Mouse (Mus musculus): ENCODE data around the gene Smok3b. TPM values are rescaled to one million over a fixed set of nuclear protein-coding genes. Genes with fewer than 3 reads are reported as not detected.
"Not testable (repeated sequence)": the region's sequence is repeated elsewhere in the genome, so short reads cannot be mapped to it uniquely, and the experiment has no call there.

Smok3b gene
- total RNA-seq (2021), result not detected
- long read RNA-seq, experiment 1, result 0 reads
- long read RNA-seq, experiment 2, result 0 reads

DNA sequence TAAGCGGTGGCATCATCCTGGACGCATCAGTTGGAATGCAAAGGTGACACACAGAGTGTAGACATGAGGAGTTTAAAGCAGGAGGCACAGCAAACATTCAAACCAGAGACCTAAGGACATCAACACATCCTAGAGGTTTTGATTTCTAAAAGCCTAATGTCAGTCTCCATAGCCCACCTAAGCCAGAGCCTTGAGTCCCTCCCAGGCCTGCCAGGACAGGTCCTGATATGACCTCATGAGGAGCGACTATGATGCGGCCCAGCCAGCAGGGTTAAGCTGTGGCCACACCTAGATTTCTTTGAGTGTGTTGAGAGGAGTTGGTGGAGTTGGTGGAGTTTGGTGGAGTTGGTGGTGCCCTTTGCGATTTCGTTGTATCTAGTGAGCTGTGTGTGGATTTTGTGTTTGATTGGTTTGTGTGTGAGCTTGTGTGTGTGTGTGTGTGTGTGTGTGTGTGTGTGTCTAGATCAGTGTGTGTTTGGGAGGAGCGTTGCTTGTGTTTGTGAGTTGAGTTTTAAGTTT, at the start of gene Smok3b, which contains the start of gene Smok3a:
TSS of gene Smok3b (plus strand) at position 469 of the 519 bp plus-strand sequence.
TSS of gene Smok3a (plus strand) at position 301 of the 519 bp plus-strand sequence.
- DNase-seq (ENCODE audit: low spot score in 2 of 2), result not testable (repeated sequence)

DNA sequence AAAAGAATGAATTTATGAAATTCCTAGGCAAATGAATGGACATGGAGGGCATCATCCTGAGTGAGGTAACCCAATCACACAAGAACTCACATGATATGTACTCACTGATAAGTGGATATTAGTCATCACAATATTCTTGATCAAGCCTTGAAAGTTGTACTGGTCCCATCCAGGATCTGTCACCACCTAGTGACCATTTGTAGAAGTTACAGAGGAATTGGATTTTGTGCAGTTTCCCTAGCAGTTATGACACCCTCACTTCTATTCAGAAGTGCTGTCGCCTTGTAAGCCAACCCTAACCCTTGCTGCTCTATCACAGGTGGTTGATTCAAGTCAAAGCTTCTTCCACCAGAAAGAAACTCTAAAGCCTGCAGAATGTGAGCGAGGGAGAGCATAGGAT, 48.1 kb upstream of the Smok3b start:
- DNase-seq (ENCODE audit: low spot score in 2 of 2), result no peak

DNA sequence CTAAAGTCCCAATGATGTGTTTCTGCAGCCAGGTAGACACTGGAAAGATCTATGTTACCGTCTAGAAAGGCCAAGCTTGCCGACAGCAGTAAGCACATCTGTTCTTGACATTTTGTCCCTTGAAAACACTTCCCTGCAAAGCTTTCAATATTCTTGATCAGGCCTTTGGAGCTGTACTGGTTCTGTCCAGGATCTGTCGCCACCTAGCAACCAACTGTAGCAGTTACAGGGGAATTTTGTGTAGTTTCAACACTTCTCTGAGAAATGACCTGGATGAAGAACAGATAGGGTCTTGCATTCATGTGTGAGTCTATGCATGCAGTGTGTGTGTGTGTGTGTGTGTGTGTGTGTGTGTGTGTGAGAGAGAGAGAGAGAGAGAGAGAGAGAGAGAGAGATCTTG, 47.5 kb upstream of the Smok3b start:
- DNase-seq (ENCODE audit: low spot score in 2 of 2), result no peak

DNA sequence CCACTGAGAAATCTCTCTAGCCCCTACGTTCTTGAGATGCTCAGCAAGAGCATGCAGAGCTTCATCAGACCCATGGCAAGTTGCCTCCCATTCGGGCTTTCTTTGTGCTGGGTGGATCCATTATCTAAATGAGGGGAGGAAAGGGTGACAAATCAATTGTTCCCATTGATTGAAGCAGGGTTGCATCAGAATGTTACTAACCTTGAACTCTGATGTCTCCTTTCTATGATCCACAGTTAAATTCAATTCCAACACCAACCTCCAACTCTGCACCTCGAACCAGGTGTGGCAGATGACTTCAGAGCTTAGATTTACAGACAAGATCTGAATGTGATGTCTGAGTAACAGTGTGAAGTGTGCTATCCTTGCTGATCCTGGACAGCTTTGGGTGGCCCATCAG, 46.5 kb upstream of the Smok3b start:
- DNase-seq (ENCODE audit: low spot score in 2 of 2), result no peak

DNA sequence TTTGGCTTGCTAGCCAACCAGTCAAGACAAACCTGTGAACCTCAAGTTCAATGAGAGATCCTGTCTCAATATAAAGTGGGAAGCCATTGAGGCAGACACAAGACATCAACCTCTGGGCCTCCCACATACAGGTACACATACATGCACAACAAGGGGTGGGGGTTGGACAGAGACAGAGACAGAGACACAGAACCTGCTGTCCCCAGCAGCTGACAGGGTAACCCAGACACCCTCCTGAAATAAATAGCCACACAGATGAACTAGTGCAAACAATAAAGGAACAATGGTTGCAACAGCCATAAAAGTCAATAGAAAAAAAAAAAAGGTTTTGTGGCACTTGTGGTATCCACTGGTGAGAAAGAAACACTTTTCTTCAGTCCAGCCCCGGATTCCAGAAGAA, 45.8 kb upstream of the Smok3b start:
- no peak for DNase-seq (ENCODE audit: low spot score in 2 of 2)

DNA sequence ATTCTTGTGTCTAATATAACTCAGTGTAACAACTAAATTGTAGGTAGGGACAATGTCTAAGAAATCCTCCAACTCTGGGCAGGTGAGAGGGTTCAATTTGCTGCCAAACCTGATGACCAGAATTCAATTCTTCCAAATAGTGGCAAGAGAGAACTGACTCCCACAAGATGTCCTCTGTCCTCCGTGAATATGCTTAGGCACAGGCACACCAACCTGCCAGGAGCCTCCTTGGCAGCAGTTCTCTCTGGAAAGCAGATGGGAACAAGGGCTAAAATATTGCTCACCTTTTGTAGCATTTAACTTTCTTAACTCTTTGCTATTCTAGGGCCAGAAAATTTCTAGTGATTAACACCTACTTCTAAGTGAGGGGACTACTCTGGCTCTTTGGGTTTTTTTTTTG, 43.9 kb upstream of the Smok3b start:
- no peak for DNase-seq (ENCODE audit: low spot score in 2 of 2)

DNA sequence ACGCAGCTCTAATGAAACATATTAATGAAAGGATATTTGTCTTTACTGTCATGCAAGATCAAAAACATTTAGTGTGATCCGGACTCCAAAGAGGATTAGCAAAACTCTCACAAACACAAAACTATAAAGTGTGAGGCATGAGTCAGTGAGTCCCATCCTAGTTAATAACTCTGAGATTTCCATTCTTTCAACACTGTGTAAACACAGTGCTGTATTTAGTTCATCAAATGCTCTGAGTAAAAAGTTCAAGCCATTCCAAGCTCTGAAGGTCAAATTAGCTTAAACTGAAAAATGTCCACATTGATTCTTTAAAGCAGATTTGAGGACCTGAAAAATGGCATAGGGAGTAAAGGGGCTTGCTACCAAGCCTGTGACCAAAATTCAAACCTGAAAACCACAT, 42.1 kb upstream of the Smok3b start:
- no peak for DNase-seq (ENCODE audit: low spot score in 2 of 2)

DNA sequence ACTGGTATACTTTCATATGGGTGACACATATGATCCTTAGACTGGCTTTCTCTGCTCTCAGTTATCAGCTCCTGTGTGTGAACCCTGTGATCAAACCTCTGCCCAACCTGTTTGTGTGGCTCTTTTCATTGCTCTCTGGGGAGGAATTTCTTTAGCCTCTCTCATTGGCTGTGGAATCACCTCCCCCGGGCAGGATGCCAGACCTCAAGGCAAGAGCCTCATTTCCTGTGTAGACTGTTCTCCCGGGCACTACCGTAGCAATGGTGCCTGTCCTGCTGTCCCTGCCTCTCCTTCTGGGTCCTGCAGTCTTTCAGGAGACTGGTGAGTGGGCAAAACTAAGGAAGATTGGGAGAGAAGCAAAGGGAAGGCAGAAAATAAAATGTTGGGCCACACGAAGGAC, 39.9 kb upstream of the Smok3b start, which contains the start of gene Azgp1:
TSS of gene Azgp1 (plus strand) at position 221 of the 400 bp plus-strand sequence.
- no peak for DNase-seq (ENCODE audit: low spot score in 2 of 2)

DNA sequence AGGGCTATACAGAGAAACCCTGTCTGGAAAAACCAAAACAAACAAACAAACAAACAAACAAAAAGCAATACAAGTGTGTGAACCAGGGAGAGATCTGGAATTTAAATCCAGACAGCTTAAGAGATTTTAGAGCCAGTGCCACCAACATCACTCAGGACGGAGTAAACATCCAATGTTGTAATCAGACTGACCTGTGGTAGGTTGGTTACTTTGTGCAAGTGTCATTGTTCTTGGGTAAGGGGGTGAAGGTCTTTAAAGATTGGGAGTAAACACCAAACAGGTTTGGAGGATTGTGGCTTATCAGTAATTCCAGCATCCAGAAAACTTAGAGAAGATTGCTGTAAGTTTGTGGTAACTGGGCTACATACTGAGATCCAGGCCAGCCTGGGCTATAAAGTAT, 34.9 kb upstream of the Smok3b start:
- no peak for DNase-seq (ENCODE audit: low spot score in 2 of 2)

DNA sequence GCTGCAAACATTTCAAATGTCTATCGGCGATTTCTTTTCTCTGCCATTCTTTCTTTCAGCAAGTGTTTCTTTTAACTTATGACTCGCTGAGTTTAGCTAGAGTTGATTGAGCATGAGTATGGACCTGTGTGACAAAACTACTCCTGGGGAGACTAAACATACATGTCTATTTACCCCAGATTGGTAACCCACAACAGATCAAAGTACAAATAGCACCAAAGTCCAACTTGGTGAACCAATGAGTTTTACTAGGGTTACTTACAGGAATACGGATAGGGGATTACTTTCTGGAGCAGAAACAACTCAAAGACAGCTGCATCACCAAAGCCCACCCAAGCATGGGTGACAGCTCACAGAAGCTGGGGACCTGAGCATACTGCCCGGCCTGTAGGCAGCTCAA, 11.8 kb upstream of the Smok3b start:
- DNase-seq (ENCODE audit: low spot score in 2 of 2), result no peak

DNA sequence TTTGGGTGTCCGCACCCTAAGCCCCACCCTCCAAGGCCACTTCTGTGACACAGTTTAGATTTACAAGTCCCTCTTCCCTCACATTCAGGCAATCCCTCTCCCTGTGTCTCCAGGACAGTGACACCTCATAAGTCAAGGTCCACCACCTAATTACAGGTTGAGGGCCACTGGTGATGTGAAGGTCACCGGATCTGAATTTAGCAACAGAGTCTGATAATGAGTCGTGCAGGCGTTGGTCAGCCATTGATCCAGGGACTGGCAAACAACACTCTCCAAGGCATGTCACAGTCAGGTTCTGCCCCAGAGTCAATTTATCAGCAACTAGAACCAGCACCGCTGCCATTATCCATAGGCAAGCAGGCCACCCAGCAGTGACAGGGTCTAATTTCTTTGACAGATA, 8.8 kb upstream of the Smok3b start:
- no peak for DNase-seq (ENCODE audit: low spot score in 2 of 2)

DNA sequence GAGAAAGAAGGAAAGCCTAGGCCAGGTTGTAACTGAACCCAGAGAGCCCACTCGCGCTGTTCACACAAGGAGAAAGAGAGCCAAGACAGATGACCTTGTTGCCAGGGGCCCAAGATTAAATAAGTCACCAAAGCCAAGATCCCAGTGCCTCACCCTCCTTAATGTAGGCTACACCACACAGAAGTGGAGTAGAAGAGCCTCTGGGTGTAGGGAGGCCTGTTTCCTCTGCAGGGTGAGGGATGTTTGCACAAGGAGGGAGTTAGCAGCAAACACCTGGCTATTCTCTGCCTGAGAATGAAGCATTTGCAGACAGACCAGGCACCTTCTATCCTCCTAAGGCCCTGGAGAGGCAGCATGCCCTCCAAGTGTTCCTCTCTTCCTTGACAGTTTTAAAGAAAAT, 4.7 kb upstream of the Smok3b start:
- no peak for DNase-seq (ENCODE audit: low spot score in 2 of 2)

DNA sequence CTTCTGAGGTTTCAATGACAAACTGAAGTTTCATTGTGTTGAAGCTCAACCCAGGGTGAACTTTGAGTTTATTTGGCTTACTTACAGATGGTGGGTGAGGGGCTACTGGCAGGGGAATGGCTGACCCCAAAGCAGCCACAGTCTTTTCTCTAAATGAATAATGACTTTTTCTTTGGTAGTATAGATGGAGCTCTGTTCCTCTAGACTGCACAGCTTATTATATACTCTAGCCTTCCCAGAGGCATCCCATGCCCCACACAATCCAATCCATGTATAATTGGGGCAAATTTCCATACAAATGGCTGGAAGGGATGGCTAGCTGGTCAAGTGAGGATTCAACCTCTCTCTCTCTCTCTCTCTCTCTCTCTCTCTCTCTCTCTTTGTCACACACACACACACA, 4.2 kb upstream of the Smok3b start:
- no peak for DNase-seq (ENCODE audit: low spot score in 2 of 2)

DNA sequence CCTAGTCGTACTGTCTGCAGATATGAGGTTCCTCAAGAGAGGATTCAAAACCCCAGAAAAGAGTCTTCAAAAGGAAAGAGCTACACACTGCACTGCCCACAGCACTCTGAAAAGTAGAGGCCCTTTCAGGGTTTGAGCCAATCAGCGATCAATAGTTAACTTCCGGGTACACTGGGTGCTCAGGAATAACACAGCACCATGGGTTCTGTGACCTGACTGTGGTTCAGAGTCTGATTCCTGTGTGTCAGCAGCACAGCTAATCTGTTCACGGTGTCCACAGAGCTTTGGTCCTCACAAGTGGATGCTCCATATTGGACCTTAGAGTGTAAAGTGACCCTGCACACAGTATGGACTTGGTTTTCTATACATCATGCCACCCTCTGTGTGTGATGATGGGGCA, 1.7 kb upstream of the Smok3b start:
- DNase-seq (ENCODE audit: low spot score in 2 of 2), result not testable (repeated sequence)

DNA sequence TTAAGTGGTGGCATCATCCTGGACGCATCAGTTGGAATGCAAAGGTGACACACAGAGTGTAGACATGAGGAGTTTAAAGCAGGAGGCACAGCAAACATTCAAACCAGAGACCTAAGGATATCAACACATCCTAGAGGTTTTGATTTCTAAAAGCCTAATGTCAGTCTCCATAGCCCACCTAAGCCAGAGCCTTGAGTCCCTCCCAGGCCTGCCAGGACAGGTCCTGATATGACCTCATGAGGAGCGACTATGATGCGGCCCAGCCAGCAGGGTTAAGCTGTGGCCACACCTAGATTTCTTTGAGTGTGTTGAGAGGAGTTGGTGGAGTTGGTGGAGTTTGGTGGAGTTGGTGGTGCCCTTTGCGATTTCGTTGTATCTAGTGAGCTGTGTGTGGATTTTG, 31.7 kb downstream of the Smok3b start, which contains the start of gene Smok3c:
TSS of gene Smok3c (plus strand) at position 301 of the 400 bp plus-strand sequence.
- DNase-seq (ENCODE audit: low spot score in 2 of 2), result not testable (repeated sequence)

DNA sequence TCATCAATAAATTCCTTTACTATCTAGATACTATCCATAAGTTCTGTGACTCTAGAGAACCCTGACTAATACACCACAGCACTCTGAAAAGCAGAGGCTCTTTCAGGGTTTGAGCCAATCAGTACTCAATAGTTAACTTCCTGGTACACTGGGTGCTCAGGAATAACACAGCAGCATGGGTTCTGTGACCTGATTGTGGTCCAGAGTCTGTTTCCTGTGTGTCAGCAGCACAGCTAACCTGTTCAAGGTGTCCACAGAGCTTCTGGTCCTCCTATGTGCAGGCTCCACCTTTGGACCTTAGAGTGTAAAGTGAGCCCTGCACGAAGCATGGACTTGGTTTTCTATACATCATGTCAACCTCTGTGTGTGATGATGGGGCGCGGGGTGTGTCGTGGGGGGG, 52.6 kb downstream of the Smok3b start:
- DNase-seq (ENCODE audit: low spot score in 2 of 2), result no peak

DNA sequence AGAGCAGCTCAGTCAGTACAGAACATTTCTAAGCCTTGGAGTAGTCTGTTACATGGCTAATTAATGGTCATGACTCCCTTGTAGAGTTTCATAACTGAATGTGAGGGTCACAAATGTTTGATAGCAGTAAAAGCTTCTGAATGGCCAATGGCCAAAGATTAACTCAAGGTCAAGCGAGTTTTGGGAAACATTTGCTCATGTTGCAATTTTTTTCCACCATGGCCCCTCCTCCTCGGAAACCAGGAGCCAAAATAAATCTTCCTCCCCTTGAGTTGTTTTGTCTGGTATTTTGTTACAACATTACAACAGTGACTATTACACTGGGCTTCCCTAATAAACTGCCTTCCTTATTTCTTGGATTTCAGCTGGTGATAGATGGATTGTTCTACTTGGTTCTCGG, 54.5 kb downstream of the Smok3b start:
- no peak for DNase-seq (ENCODE audit: low spot score in 2 of 2)

DNA sequence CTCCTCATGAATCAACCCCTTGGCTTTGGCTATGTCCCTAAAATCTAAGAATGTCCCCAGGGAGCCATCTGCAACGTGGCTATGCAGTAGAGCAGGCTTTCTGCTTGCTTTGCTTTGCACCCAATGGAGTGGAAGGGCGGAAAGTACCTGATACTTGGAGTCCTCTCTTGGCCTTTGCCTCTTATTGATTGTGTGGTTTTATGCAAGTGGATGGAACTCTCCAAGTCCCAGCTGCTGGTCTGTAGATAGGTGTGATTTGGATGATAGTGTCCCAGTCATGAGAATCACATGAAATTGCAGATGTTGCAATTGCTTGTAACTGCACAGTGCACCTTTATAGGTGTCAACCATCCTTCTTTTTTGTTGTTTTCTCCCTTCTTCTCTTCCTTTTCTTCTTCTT, 54.9 kb downstream of the Smok3b start:
- no peak for DNase-seq (ENCODE audit: low spot score in 2 of 2)

DNA sequence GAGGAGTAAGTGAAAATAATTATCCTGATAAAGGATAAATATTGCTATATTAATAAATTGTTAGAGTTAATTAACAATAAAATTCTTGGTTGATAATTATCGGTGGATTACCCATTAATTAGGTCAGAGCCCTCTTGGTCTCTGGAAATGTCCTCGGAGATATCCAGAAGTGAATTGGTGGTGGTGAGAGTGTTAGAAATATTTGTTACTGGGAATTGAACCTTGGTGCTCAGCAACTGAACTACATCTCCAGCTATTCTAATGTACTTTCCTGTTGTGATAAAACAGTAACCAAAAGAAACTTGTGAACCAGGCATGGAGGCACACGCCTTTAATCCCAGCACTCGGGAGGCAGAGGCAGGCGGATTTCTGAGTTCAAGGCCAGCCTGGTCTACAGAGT, 59.2 kb downstream of the Smok3b start:
- DNase-seq (ENCODE audit: low spot score in 2 of 2), result no peak

DNA sequence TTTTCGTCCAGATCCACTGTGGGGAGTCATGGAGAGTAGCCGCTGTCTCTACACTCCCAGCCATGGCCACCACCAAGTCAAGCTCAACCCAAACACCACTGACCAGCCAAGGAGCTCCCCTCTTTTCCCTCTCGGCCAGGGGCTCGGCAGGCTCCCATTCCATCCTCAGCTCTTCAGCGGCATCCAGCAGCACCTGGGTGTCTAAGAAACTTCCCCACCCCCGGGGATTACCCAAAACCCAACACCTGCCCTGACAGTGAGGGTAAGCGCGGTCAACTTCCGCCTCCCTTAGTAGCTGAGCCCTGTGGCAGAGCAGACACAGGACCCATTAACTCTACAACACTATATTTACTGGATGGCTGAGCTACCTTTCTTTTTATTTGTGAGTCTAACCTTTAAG, 60.2 kb downstream of the Smok3b start:
- DNase-seq (ENCODE audit: low spot score in 2 of 2), result no peak

DNA sequence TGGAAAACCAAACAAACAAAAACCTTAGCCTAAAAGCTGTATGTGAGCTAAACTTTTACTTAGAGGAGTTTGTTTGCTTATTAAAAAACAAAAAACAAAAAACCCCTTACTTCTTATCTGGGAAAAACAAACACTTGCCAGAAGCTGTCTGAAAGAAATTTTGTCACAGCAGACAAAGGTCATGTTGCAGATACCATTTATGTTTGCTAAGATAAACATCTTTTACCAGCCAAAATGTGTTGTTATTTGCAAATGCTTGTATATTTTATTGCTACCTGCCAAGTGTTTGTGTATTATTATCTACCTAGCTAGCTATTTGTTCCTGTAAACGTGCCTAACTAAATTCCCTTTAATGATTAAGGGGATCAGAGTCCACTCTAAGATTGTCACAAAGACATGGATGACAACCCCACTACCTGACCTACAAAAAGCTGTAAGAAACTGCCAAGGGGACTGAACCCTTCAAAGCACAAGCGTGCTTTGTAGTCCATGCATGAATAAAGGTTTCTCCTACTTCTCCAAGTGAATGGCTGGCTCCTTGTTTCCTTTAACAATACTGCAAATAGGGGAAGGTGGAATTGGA, 62.2 kb downstream of the Smok3b start:
- DNase-seq (ENCODE audit: low spot score in 2 of 2), result no peak

DNA sequence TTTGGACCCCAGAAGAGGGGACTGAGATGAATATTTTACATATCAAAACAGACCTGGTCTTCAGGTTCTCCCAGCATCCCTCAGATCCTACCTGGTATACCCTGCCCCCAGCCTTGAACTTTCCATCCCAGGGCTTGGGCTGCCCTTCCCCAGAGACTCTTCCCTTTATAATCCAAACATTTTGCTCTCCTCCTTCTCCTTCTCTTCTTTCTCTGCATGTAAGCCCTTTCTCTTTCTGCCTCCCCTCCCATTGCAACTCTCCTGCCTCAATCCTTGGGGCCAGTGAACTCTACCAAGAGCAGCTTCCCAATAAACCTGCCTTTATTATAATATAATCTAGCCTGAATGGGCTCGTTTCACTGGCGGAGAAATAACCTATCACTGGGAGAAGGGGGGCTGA, 62.7 kb downstream of the Smok3b start:
- no peak for DNase-seq (ENCODE audit: low spot score in 2 of 2)

DNA sequence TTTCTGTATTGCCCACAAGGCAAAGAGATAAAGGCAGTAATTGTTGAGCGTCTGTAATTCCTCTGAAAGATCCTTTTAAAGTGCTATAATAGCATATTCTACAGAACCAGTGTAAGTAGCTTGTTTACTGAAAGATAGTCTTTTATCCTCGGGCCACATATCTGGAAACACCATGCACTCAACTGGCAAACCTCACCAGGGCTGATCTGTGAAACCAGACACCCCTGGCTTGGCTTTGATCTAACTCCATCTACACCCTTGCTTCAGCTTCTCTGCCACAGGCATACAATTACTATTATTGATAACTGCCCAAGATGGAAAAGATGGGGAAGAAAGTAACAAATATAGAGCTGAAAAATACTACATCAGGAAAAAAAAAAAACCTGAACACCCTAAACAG, 63.3 kb downstream of the Smok3b start:
- no peak for DNase-seq (ENCODE audit: low spot score in 2 of 2)
